Mouse (Mus musculus) heart, postnatal 0 days (tissue): ENCODE results near the gene Ptgdr. TPM values are rescaled to one million over a fixed set of nuclear protein-coding genes. Genes with fewer than 3 reads are reported as not detected.
"Not testable (repeated sequence)": the region's sequence is repeated elsewhere in the genome, so short reads cannot be mapped to it uniquely, and the experiment has no call there.

Experiments
- ATAC-seq: fragments of 200-750 bp; cut with Nextera tagmentation; 2 replicates; pipeline ENCODE4 v1.8.0; 2017; ENCODE audit warnings: low read depth, moderate number of reproducible peaks, moderate library complexity; ENCODE audit not compliant: insufficient read depth
- DNase-seq: peaks from one replicate; pipeline ENCODE4 v3.0.0-alpha.2; 2016; ENCODE audit warnings: low spot score
- H3K27ac ChIP-seq: fragments of 300-500 bp; sonication (generic); 2 replicates; pipeline ENCODE4 v1.5.1; 2014; ENCODE audit warnings: low read depth, mild to moderate bottlenecking
- H3K27me3 ChIP-seq: fragments of 300-500 bp; sonication (generic); 2 replicates; pipeline ENCODE4 v1.6.1; 2014; ENCODE audit warnings: low read length, mixed read lengths; ENCODE audit not compliant: control insufficient read depth, insufficient read depth
- H3K36me3 ChIP-seq: fragments of 300-500 bp; sonication (generic); replicated peaks from 2 replicates; pipeline ENCODE4 v1.6.1; 2014; ENCODE audit warnings: low read length, mixed read lengths; ENCODE audit not compliant: control insufficient read depth, insufficient read depth
- H3K4me1 ChIP-seq: fragments of 300-500 bp; sonication (generic); 2 replicates; pipeline ENCODE4 v1.6.1; 2014; ENCODE audit warnings: antibody characterized with exemption; ENCODE audit not compliant: control insufficient read depth, insufficient read depth
- H3K4me2 ChIP-seq: fragments of 300-500 bp; sonication (generic); 2 replicates; pipeline ENCODE4 v1.6.1; 2014; ENCODE audit warnings: low read depth, mild to moderate bottlenecking, low read length, moderate library complexity
- H3K4me3 ChIP-seq: fragments of 300-500 bp; sonication (generic); 2 replicates; pipeline ENCODE4 v1.5.1; 2014; ENCODE audit warnings: low read depth, low read length
- H3K9ac ChIP-seq: fragments of 300-500 bp; sonication (generic); replicated peaks from 2 replicates; pipeline ENCODE4 v1.6.1; 2014; ENCODE audit warnings: low read depth, low read length, mixed read lengths
- H3K9me3 ChIP-seq: fragments of 300-500 bp; sonication (generic); replicated peaks from 2 replicates; pipeline ENCODE4 v1.6.1; 2016; ENCODE audit warnings: low read length; ENCODE audit not compliant: control insufficient read depth
- CTCF ChIP-seq: IDR thresholded peaks from 2 replicates; pipeline ENCODE4 v1.5.1; 2016; ENCODE audit warnings: antibody characterized with exemption, control low read depth, low read depth
- EP300 ChIP-seq: IDR thresholded peaks from 2 replicates; pipeline ENCODE4 v1.6.1; 2016; ENCODE audit warnings: antibody characterized with exemption, low read depth
- WGBS: fragments of 180-500 bp; shearing (Covaris S2); extraction: QIAGEN DNeasy Blood & Tissue Kit; methylation state at CpG from one replicate; pipeline ENCODE4 v1.1.7; 2014; 5-methylcytosine and 5-hydroxymethylcytosine counted together
- polyA plus RNA-seq: library from polyadenylated mRNA; unstranded; fragments of >200 nt; fragmentation: Nextera tagmentation; extraction: Ambion mirVana; gene quantifications from 2 replicates; pipeline ENCODE4 v1.2.1, GENCODE M21; 2015
- total RNA-seq: library from RNA; depleted of rRNA; stranded (reverse); fragments of >200 nt; gene quantifications from 2 replicates; pipeline ENCODE4 v1.2.3, GENCODE M21; 2014; ENCODE audit warnings: low replicate concordance; rRNA removed

The Ptgdr gene
- total and polyA plus RNA-seq, 2 experiments from 2014 or later: not detected

DNA sequence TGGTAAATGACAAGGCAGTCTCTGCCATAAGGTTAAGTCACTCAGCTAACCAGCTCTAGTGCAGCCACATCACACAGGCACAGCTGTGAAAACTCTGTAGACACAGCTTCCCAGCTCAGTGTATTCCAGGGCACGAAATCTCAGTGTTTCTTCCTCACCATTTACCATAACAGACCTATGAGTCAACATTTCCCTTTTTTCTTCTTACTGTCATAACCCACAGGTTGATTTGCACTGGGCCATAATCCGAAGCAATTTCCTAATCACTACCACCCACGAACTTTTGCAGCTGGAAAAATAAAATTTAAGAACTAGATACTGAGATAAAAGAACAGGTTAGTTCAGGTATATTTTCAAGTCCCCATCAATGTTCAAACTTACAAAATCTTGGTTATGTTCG, 31.4 kb downstream of the Ptgdr start:
- H3K27ac ChIP-seq: no peak overlapping the region
- no peaks in the 10 kb centered on the region for H3K9me3 ChIP-seq
- DNase-seq (no peak), ATAC-seq (no peak)
- no peaks in the 10 kb centered on the region for H3K4me1 ChIP-seq
- no peaks in the 10 kb centered on the region for H3K36me3 ChIP-seq
- 56% methylated on average over 4 of the region's 4 CpGs for WGBS
- H3K4me3 ChIP-seq: no peak overlapping the region
- no peak overlapping the region for H3K4me2 ChIP-seq
- no peak overlapping the region for H3K9ac ChIP-seq
- H3K27me3 ChIP-seq: no peaks in the 10 kb centered on the region
- no peak for TF ChIP-seq EP300
- no peak for TF ChIP-seq CTCF

DNA sequence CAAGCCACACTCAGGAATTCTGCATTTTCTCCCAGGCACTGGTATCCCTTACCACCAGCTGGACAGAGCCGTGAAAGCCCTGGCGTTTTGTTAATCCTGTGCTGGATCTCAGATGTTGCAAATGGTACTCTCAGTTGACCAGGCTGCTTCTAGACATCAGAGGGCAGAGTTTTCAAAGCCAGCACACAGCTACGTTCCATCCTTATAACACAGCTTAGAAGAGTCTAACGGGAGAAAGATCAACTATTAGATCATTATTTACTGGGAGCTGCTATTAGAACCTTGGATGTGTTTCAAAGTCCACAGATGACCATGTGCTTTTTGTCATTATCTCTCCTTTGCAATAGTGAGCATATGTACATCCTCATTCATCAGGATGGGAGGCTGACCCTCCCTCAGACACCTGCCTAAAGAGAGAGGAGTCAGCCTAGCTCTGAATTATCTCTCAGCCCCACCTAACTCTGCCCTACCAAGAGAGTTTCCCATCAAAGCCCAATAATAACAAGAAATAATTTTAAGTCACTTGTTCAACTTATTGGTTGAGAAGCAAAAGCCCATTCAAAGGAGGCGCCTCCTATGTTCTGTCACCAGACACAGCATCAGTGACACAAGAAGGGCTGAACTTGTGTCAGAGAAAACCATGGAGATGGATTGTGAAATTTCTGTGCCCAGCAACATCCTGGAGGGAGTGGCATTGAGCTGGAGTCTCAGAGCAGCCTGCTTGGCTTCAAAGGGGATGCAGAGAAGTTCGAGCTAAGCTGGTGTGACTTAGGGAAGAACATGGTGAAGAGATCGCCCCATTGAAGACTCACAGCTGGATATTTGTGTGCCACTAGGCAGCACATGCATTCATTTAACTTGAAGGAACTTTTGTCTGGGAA, 37.8 kb downstream of the Ptgdr start:
- Histone ChIP-seq H3K27me3 (no peaks in the 10 kb centered on the region), H3K27ac (no peak overlapping the region), H3K36me3 (no peaks in the 10 kb centered on the region), H3K9ac (no peak overlapping the region), H3K9me3 (no peaks in the 10 kb centered on the region), H3K4me3 (no peak overlapping the region), H3K4me2 (no peak overlapping the region), H3K4me1 (no peaks in the 10 kb centered on the region)
- ATAC-seq (no peak), DNase-seq (no peak)
- TF ChIP-seq CTCF: no peak
- WGBS: 59% methylated on average over 7 of the region's 7 CpGs

DNA sequence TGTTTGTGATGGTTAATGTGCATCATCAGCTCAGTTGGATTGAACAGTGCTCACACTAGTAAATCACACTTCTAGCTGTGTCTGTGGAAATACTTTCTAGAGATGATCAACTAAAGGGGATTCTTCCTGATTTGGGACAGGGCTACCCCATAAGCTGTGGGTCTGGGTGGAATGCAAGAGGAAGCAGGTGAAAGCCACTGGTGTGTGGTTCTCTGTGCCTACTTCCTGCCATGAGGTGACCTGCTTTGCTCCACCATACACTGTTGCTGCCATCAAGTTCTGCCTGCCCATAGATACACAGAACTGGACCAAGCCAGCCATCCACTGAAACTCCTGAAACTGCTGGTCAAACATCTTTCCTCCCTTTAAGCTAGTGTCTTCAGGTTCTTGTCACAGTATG, 46.0 kb downstream of the Ptgdr start:
- not testable (repeated sequence) for H3K4me2 ChIP-seq, H3K4me3 ChIP-seq, H3K9me3 ChIP-seq, ATAC-seq, H3K27ac ChIP-seq, H3K27me3 ChIP-seq, H3K4me1 ChIP-seq, H3K9ac ChIP-seq, DNase-seq, H3K36me3 ChIP-seq

Other genes starting within 250 kb of the Ptgdr start
- gene Gm5624, start 231.4 kb downstream of the Ptgdr start, total RNA-seq: not detected in 2 replicates
- not detected in 2 replicates for gene Gm5624, start 231.4 kb downstream of the Ptgdr start, polyA plus RNA-seq
- not detected in 2 replicates for gene Gm8257, start 152.9 kb downstream of the Ptgdr start, total RNA-seq
- gene Gm8257, start 152.9 kb downstream of the Ptgdr start, polyA plus RNA-seq: not detected in 2 replicates
- gene Gm8267, start 109.0 kb downstream of the Ptgdr start, total RNA-seq: not detected in 2 replicates
- not detected in 2 replicates for gene Gm8267, start 109.0 kb downstream of the Ptgdr start, polyA plus RNA-seq
- gene Ptger2, start 128.8 kb upstream of the Ptgdr start, total RNA-seq: 3.2 TPM in 1 of 2 replicates, not detected in the other
- gene Ptger2, start 128.8 kb upstream of the Ptgdr start, polyA plus RNA-seq: 0.07 and 0.14 TPM in 2 replicates